Mouse (Mus musculus): ENCODE measurements around the gene Slc7a5.

- TF ChIP-seq CTCF (IDR thresholded peaks at IDR 0.05; ENCODE audit: borderline replicate concordance, extremely low read depth, insufficient read depth, insufficient read length) (no peak), POLR2A (IDR thresholded peaks at IDR 0.05; ENCODE audit: borderline replicate concordance, extremely low read depth, insufficient read depth, insufficient read length, poor library complexity, severe bottlenecking) (no peak)
Observed at GRCm38 (mm10) chr8:121856071-121856746, 51.3 kb downstream of the Slc7a5 start.
